Mouse (Mus musculus) neutrophil, adult 5-6 weeks (primary cell): Measurements from ENCODE around the gene 4833423E24Rik. TPM values are rescaled to one million over a fixed set of nuclear protein-coding genes. Genes with fewer than 3 reads are reported as not detected.

Source experiments
- ATAC-seq: fragments of 151-379, 151-347 bp; 2 replicates; pipeline ENCODE4 v1.8.0; 2017; ENCODE audit warnings: mild to moderate bottlenecking, moderate TSS enrichment; ENCODE audit not compliant: insufficient number of reproducible peaks, poor library complexity, low FRiP score, severe bottlenecking; ENCODE audit errors: extremely low read depth
- total RNA-seq: library from RNA; stranded (forward); fragments of 200-1000 nt; gene quantifications from 2 replicates; pipeline ENCODE4 v1.2.3, GENCODE M21; 2017

The 4833423E24Rik gene
- total RNA-seq, result not detected in 2 replicates

DNA sequence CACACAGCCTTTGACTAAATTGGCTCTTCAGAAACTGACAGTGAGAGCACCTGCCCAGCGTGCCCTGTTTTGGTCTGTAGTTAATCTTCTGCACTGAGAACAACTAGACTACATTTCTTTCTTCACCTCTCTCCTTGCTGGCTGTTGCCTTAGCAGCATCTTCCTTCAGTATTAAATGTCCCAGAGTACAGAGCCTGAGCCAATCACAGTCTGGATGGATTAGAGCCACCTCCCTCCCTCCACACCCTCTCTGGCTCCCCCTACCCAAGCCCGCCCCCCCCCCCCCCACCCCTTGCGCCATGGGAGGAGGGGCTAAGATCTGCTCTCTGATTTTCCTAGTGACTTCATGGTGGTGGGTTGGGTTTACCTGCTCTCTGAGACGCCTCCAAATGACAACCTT lies at the start of gene 4833423E24Rik:
TSS of gene 4833423E24Rik (minus strand) at position 146 of the 400 bp plus-strand sequence.
- no peak for ATAC-seq

- no peak for ATAC-seq
Observed at GRCm38 (mm10) chr2:85561187-85561586, 42.4 kb upstream of the 4833423E24Rik start.

DNA sequence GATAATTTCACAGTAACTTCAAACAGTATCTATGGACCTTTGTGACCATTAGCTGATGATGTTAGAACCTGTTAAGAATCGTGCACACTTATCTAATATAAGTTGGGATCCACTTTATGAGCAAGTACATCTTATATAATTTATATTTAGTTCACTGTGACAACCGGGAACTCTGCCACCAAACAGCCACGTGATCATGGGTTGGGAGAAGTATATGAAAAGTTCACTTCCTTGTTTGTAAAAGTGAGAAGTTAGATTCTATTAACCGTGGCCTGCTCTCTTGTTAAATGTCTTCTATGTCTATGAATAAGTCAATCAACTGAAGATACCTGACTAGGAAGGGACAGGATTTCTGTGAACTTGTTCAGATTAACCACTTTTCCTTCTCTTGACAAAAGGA lies 41.4 kb upstream of the 4833423E24Rik start:
- ATAC-seq, result no peak

- no peak for ATAC-seq
Observed at GRCm38 (mm10) chr2:85554806-85555205, 36.0 kb upstream of the 4833423E24Rik start.

GRCm38 (mm10) chr2:85533934-85534333 lies 15.1 kb upstream of the 4833423E24Rik start:
- no peak for ATAC-seq

DNA sequence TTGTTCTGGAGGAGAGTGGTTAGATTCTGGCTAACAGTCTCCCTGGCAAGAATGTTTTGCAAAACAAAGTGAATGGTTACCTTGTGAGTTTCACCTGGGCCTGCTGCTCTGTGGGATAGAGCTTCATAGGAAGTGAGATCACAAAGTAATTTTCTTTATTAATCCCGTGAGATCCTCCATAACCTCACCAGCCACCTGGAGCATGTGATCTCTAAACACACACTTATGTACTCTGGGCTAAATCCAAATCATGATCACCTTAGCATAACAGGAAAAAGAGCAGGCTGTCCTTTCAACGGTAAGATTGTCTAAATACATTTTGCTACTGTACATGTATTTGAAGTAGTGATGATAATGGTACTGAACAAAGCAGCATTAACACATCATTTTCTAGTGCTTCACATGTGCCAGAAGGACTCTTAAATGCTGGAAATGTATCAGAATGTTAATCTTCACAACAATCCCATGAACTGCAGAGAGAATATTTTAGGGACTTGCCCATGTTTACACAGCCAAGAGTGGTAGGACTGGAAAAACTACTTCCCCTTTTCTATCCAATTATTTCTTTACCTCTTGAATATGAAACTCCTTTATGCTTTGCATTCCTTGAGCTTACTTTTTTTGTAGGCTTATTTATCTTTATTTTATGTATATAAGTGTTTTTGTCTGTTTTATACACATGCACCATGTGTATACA lies 13.4 kb upstream of the 4833423E24Rik start:
- no peak for ATAC-seq

- ATAC-seq, result no peak
Observed at GRCm38 (mm10) chr2:85522859-85523489, 4.2 kb upstream of the 4833423E24Rik start.

DNA sequence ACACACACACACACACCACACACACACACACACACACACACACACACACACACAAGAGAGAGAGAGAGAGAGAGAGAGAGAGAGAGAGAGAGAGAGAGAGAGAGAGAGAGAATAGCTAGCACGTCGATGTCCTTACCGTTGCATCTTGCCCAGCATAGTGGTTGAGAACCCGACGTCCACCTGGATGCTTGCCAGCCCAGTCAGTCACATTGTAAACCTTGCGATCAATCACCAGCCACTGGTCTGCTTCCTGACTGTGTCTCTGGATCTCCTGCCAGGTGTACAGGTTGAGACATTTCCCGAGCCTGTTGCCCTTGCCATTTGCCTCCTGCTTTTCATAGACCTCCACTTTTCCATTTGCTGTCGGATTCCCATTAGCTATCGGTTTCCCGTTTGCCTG lies 532 bp downstream of the 4833423E24Rik start:
- no peak for ATAC-seq

- no peak for ATAC-seq
Observed at GRCm38 (mm10) chr2:85510376-85510775, 8.4 kb downstream of the 4833423E24Rik start.

GRCm38 (mm10) chr2:85490396-85490795 lies 28.4 kb downstream of the 4833423E24Rik start:
- ATAC-seq, result no peak

- ATAC-seq, result no peak
Observed at GRCm38 (mm10) chr2:85466801-85467325, 52.0 kb downstream of the 4833423E24Rik start.

GRCm38 (mm10) chr2:85443539-85443938 lies 75.3 kb downstream of the 4833423E24Rik start, which contains the start of gene Olfr995:
Olfr995 (minus strand) TSS chr2:85443639.
- ATAC-seq, result no peak

GRCm38 (mm10) chr2:85442546-85442945 lies 76.3 kb downstream of the 4833423E24Rik start:
- no peak for ATAC-seq

DNA sequence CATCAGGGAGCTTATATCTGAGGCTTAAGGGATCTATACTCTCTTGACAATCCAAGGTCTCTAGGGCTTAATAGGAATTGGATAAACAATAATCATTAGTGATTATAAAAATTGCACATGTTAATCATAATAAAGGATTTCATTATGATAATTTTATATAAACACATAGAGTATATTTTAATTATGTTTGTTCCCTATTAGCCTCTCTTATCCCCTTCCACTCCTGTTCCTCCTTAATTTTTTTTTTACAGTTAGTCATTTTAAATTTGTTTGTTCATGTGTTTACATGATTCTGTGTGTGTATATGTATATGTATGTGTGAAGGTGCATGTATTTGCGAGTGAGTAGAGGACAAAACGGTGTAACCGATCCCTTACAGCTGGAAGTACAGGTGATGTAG lies 82.5 kb downstream of the 4833423E24Rik start, which contains the start of gene Olfr994:
TSS of gene Olfr994 (minus strand) at position 101 of the 400 bp plus-strand sequence.
- ATAC-seq, result no peak

Other genes starting within 250 kb of the 4833423E24Rik start
- gene Olfr987, start 179.7 kb downstream of the 4833423E24Rik start, total RNA-seq, result not detected in 2 replicates
- gene Olfr988, start 155.8 kb downstream of the 4833423E24Rik start, total RNA-seq, result not detected in 2 replicates
- gene Olfr992, start 109.6 kb downstream of the 4833423E24Rik start, total RNA-seq, result not detected in 2 replicates
- not detected in 2 replicates for gene Olfr993, start 104.1 kb downstream of the 4833423E24Rik start, total RNA-seq
- 0.23 TPM in 1 of 2 replicates, not detected in the other for gene Olfr994, start 82.6 kb downstream of the 4833423E24Rik start, total RNA-seq
- not detected in 2 replicates for gene Olfr995, start 75.4 kb downstream of the 4833423E24Rik start, total RNA-seq
- not detected in 2 replicates for gene Olfr996, start 60.2 kb upstream of the 4833423E24Rik start, total RNA-seq
- not detected in 2 replicates for gene Olfr998, start 69.9 kb upstream of the 4833423E24Rik start, total RNA-seq
- gene Olfr1000, start 92.9 kb upstream of the 4833423E24Rik start, total RNA-seq, result not detected in 2 replicates
- gene Olfr1002, start 131.7 kb upstream of the 4833423E24Rik start, total RNA-seq, result not detected in 2 replicates
- gene Olfr154, start 145.4 kb upstream of the 4833423E24Rik start, total RNA-seq, result not detected in 2 replicates
- gene Olfr1006, start 159.7 kb upstream of the 4833423E24Rik start, total RNA-seq, result not detected in 2 replicates
- gene Olfr1008, start 170.4 kb upstream of the 4833423E24Rik start, total RNA-seq, result not detected in 2 replicates
- gene Olfr1009, start 196.4 kb upstream of the 4833423E24Rik start, total RNA-seq, result not detected in 2 replicates
- not detected in 2 replicates for gene Olfr1012, start 243.7 kb upstream of the 4833423E24Rik start, total RNA-seq
- 0.12 TPM in 1 of 2 replicates, not detected in the other for gene Olfr1013, start 248.1 kb upstream of the 4833423E24Rik start, total RNA-seq